Mouse (Mus musculus): ENCODE results near the gene Ube4b.

DNA sequence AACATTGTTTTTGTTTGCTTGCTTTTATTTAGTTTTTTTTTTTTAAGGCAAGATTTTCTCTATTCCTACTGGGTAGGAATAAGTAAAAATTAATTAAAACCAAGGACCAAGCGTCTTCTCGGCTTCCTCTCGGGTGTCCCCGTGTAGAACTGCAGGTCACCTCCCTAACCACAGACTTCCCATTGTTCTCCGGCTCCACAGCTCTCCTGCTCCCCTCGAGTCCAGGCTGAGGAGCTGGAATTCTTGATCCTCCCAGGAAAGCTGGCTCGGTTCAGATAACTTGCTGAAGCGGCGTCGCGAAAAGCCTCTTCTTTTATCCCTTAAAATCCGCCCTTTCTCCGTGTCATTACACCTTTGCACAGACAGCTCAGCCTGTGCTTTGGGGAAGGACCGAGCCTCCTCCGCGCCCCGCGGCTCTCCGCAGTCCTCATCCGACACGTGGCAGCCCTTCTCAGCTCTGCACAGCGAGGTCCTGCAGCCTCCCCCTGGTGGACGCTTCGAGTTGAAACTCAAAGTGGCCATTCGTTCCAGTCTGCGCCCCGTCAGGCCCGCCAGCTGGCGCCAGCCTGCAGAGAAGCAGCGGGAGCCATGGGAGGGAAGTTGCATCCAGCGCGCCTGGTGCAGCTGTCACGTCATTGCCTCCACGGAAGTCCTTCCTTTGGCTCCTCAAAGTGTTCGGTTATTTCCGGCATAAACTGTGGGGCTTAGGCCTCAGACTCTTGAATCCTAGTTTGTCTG is 18.6 kb upstream of the Ube4b start:
- peak; percentile 93 for TF ChIP-seq CTCF (IDR thresholded peaks at IDR 0.05; ENCODE audit: control insufficient read depth, insufficient read depth, low read length)
- peak; percentile 54; the same call in 1 of the 2 replicates for TF ChIP-seq POLR2A (IDR thresholded peaks at IDR 0.05; ENCODE audit: borderline replicate concordance, control insufficient read depth, low read depth, low read length)
